Mouse (Mus musculus) forebrain, embryonic 12.5 days (tissue): ENCODE measurements at regions not wholly inside any gene's neighbourhood (a gene's known extent, or its start where the extent isn't known, plus 50 kb on each side); places are given as distances from the start of the nearest gene placed in this dataset.
"Not testable (repeated sequence)": the region's sequence is repeated elsewhere in the genome, so short reads cannot be mapped to it uniquely, and the experiment has no call there.

Experiments used
- ATAC-seq: fragments of 200-750 bp; cut with Nextera tagmentation; 2 replicates; pipeline ENCODE4 v1.8.0; 2017; ENCODE audit warnings: moderate TSS enrichment; ENCODE audit not compliant: low FRiP score
- H3K27ac ChIP-seq: fragments of 300-500 bp; sonication (generic); 2 replicates; pipeline ENCODE4 v1.5.1; 2016; ENCODE audit warnings: mild to moderate bottlenecking
- H3K27me3 ChIP-seq: fragments of 300-500 bp; sonication (generic); 2 replicates; pipeline ENCODE4 v1.6.1; 2016; ENCODE audit warnings: mild to moderate bottlenecking
- H3K36me3 ChIP-seq: fragments of 300-500 bp; sonication (generic); replicated peaks from 2 replicates; pipeline ENCODE4 v1.6.1; 2016; ENCODE audit warnings: mild to moderate bottlenecking
- H3K4me1 ChIP-seq: fragments of 300-500 bp; sonication (generic); 2 replicates; pipeline ENCODE4 v1.6.1; 2016
- H3K4me2 ChIP-seq: fragments of 300-500 bp; sonication (generic); 2 replicates; pipeline ENCODE4 v1.6.1; 2016; ENCODE audit warnings: mild to moderate bottlenecking, moderate library complexity
- H3K4me3 ChIP-seq: fragments of 300-500 bp; sonication (generic); replicated peaks from 2 replicates; pipeline ENCODE4 v1.5.1; 2016; ENCODE audit warnings: mild to moderate bottlenecking
- H3K9ac ChIP-seq: fragments of 300-500 bp; sonication (generic); 2 replicates; pipeline ENCODE4 v1.6.1; 2016; ENCODE audit warnings: mild to moderate bottlenecking
- H3K9me3 ChIP-seq: fragments of 300-500 bp; sonication (generic); 2 replicates; pipeline ENCODE4 v1.6.1; 2016
- WGBS: fragments of 180-500 bp; shearing (Covaris S2); methylation state at CpG from one replicate; pipeline ENCODE4 v1.1.7; 2016; 5-methylcytosine and 5-hydroxymethylcytosine counted together

DNA sequence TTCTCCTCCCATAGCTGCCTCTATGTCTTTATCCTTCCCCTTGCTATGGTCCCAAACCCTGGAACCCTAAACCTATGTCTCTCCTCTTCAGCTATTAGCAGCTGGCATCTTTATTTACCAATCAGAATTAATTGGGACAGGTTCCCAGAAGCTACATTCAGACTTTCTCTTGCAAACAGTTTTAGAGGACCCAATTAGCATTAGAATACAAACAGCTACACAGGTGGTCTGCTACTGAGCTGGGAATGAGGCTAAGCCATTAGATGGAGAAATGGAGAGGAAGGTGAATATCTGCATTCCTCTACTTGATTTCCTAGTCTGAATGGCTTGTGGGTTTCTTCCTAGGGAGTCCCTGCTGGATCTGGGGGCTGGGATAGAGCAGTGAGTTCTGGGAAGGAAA, 611.9 kb downstream of the A830018L16Rik start:
- ATAC-seq = peak; percentile 83; the same call in 1 of the 2 replicates
- Histone ChIP-seq H3K4me3 (no peak overlapping the region), H3K36me3 (no peaks in the 10 kb centered on the region), H3K9ac (no peak overlapping the region), H3K4me2 (no peak overlapping the region), H3K27ac (no peak overlapping the region), H3K4me1 (peaks cover 5% of the 10 kb centered on the region; the same call in 1 of the 2 replicates), H3K9me3 (no peaks in the 10 kb centered on the region), H3K27me3 (no peaks in the 10 kb centered on the region)

GRCm38 (mm10) chr1:12027442-12027841, 613.5 kb downstream of the A830018L16Rik start:
- Histone ChIP-seq H3K9me3 (no peaks in the 10 kb centered on the region), H3K27me3 (no peaks in the 10 kb centered on the region), H3K27ac (no peak overlapping the region), H3K4me1 (peaks cover 5% of the 10 kb centered on the region; the same call in 1 of the 2 replicates), H3K4me3 (no peak overlapping the region), H3K36me3 (no peaks in the 10 kb centered on the region), H3K9ac (no peak overlapping the region), H3K4me2 (no peak overlapping the region)
- no peak for ATAC-seq
- 87% methylated on average over 2 of the region's 2 CpGs for WGBS

GRCm38 (mm10) chr1:12028074-12028473, 614.2 kb downstream of the A830018L16Rik start:
- no peak for ATAC-seq
- Histone ChIP-seq H3K4me1 (peaks cover 5% of the 10 kb centered on the region; the same call in 1 of the 2 replicates), H3K36me3 (no peaks in the 10 kb centered on the region), H3K4me3 (no peak overlapping the region), H3K27ac (no peak overlapping the region), H3K9ac (no peak overlapping the region), H3K27me3 (no peaks in the 10 kb centered on the region), H3K4me2 (no peak overlapping the region), H3K9me3 (no peaks in the 10 kb centered on the region)
- 84% methylated on average over 4 of the region's 4 CpGs for WGBS

GRCm38 (mm10) chr1:12051931-12052482, 638.1 kb downstream of the A830018L16Rik start:
- Histone ChIP-seq H3K4me1 (peaks cover 7% of the 10 kb centered on the region), H3K4me2 (no peak overlapping the region), H3K36me3 (no peaks in the 10 kb centered on the region), H3K9me3 (no peaks in the 10 kb centered on the region), H3K4me3 (no peak overlapping the region), H3K27me3 (peaks cover 10% of the 10 kb centered on the region), H3K9ac (no peak overlapping the region), H3K27ac (no peak overlapping the region)
- 89% methylated on average over 8 of the region's 8 CpGs for WGBS
- no peak for ATAC-seq

DNA sequence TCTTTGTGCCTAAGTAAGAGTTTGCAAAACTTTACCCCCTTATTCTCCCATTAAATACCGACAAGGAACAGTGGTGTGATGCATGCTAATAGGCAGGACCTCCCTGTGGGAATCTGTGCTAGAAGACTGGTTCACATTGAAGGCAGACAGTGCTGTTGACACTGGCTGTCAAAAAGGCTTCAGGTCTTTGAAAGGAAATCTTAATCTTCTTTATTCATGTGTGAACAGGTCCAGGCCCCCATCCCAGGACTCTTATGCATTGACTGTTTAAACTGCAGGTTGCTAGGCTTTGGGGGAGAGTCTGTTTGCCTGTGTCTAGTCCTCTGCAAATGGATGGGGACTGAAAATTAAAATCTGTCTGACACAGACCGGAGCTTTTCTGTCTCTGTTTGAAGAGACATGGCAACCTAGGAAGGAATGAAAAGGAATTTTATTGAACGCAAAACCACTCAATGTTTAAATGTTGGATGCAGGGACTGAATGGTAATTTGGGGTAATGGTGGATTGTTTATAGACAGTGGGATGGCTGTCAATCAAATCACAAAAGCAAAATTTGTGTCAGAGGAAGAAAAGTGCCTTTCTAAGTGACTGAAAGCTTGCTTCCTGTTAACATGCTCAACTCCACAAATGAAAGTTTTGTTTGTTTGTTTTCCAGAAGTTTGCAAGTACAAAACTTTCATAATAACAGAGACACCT, 642.1 kb downstream of the A830018L16Rik start:
- no peaks in the 10 kb centered on the region for H3K36me3 ChIP-seq
- no peaks in the 10 kb centered on the region for H3K9me3 ChIP-seq
- H3K4me3 ChIP-seq = no peak overlapping the region
- no peak overlapping the region for H3K9ac ChIP-seq
- 8% methylated on average over 3 of the region's 3 CpGs for WGBS
- no peak overlapping the region for H3K4me2 ChIP-seq
- 0 out of 2 replicates have a peak overlapping the region, but pooled peaks have one; percentile 25 for H3K27ac ChIP-seq
- H3K4me1 ChIP-seq = peaks cover 7% of the 10 kb centered on the region
- peaks cover 22% of the 10 kb centered on the region for H3K27me3 ChIP-seq
- ATAC-seq = peak; percentile 94

DNA sequence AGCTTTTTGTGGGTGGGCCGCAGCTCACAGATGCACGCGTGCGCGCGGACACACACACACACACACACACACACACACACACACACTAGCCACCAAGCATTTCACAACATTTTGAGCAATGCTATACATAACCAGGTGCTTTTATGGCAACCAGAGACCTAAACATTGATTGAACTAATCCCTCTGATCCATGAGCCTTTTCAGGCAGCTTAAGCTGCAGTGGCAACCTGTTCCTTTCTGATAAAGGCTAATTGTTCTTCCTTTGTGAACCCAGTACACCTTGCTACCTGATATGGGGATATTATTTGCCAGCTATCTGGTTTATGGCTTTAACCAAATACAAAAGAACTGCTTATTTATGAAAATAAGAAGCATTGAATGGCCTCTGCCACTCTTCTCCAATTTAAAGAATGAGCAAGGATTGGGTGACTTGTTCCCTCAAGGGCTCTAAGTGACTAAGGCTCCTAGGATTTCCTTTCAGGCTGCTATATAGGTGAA, 651.2 kb downstream of the A830018L16Rik start:
- H3K9ac ChIP-seq = no peak overlapping the region
- no peaks in the 10 kb centered on the region for H3K4me1 ChIP-seq
- H3K27ac ChIP-seq = no peak overlapping the region
- no peak for ATAC-seq
- H3K27me3 ChIP-seq = 0 out of 2 replicates have a peak, but pooled peaks cover under 1% of the 10 kb centered on the region
- no peak overlapping the region for H3K4me2 ChIP-seq
- WGBS = 95% methylated on average over 6 of the region's 6 CpGs
- H3K4me3 ChIP-seq = no peak overlapping the region
- no peaks in the 10 kb centered on the region for H3K36me3 ChIP-seq
- H3K9me3 ChIP-seq = no peaks in the 10 kb centered on the region

GRCm38 (mm10) chr1:12092564-12093504, 678.9 kb downstream of the A830018L16Rik start:
- no peak overlapping the region for H3K9ac ChIP-seq
- WGBS = 72% methylated on average over 1 of the region's 1 CpGs
- H3K4me1 ChIP-seq = no peaks in the 10 kb centered on the region
- no peak for ATAC-seq
- H3K4me3 ChIP-seq = no peak overlapping the region
- H3K27me3 ChIP-seq = no peaks in the 10 kb centered on the region
- no peaks in the 10 kb centered on the region for H3K9me3 ChIP-seq
- no peak overlapping the region for H3K27ac ChIP-seq
- no peaks in the 10 kb centered on the region for H3K36me3 ChIP-seq
- H3K4me2 ChIP-seq = no peak overlapping the region

DNA sequence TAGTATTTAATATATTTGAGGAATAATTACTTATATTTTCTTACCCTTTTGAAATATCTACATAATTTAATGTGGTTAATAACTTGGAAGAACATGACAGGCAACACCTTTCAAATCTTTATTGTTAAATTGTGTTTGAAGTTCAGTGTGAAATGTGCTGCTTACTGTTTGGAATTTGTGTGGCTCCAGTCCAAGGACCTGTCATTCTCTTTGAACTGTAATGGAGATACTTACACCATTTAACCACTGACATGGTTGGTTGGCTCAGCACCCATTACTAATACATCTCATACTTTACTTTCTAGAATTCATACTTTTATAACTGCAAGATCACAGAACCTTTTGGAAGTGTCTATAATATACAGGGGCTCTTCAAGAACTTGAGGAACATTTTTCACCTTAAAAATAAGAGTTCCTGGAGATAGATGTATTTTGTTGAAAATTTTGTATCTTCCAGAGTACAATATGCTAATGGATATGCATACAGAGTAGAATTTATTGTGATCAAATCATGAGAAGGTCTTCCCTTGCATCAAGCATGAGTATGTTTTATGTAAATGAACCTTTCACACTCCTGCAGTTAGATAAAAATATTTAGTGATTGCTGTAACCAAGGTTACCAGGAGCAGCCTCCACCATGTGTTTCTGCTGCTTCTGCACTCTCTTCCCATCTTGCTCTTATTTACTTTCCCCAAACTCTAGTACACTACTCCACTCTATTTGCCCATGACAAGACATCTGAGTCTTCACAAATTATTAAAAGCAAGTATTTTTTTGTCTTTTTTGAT, 701.3 kb downstream of the A830018L16Rik start:
- no peaks in the 10 kb centered on the region for H3K36me3 ChIP-seq
- H3K27ac ChIP-seq = no peak overlapping the region
- H3K4me2 ChIP-seq = no peak overlapping the region
- no peak overlapping the region for H3K4me3 ChIP-seq
- H3K4me1 ChIP-seq = no peaks in the 10 kb centered on the region
- no peaks in the 10 kb centered on the region for H3K9me3 ChIP-seq
- H3K9ac ChIP-seq = no peak overlapping the region
- no peak for ATAC-seq
- H3K27me3 ChIP-seq = no peaks in the 10 kb centered on the region

DNA sequence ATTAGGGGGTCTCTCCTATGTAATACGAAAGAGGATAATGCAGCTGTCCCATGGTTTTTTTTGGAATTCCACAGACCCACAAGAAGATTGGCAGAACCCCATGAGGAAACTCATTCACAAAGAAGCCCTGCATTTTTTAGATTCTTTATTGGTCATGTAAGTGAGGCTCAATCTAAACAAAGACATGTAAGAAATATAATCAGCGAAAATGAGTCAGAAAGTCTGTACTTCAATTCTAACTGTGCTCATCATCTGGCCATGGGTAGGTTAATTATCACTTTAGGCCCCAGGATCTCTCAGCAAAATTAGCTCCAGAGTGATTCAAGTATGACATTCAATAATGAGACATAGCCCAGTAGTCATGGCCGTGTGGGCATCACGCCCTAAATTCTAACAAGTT, 703.2 kb downstream of the A830018L16Rik start:
- Histone ChIP-seq H3K4me1 (no peaks in the 10 kb centered on the region), H3K9ac (no peak overlapping the region), H3K27ac (no peak overlapping the region), H3K27me3 (no peaks in the 10 kb centered on the region), H3K4me3 (no peak overlapping the region), H3K9me3 (no peaks in the 10 kb centered on the region), H3K4me2 (no peak overlapping the region), H3K36me3 (no peaks in the 10 kb centered on the region)
- ATAC-seq = no peak
- WGBS = 84% methylated on average over 4 of the region's 4 CpGs

- H3K9ac ChIP-seq = no peak overlapping the region
- WGBS = 92% methylated on average over 7 of the region's 7 CpGs
- H3K4me2 ChIP-seq = no peak overlapping the region
- no peak overlapping the region for H3K27ac ChIP-seq
- H3K27me3 ChIP-seq = no peaks in the 10 kb centered on the region
- no peaks in the 10 kb centered on the region for H3K4me1 ChIP-seq
- H3K9me3 ChIP-seq = no peaks in the 10 kb centered on the region
- H3K36me3 ChIP-seq = no peaks in the 10 kb centered on the region
- ATAC-seq = no peak
- H3K4me3 ChIP-seq = no peak overlapping the region
These were observed 707.0 kb downstream of the A830018L16Rik start for GRCm38 (mm10) chr1:12120926-12121325.

- not testable (repeated sequence) for H3K9ac ChIP-seq, ATAC-seq, H3K27me3 ChIP-seq, H3K4me1 ChIP-seq, H3K36me3 ChIP-seq, H3K4me3 ChIP-seq, H3K27ac ChIP-seq, H3K4me2 ChIP-seq, H3K9me3 ChIP-seq
- WGBS = 15% methylated on average over 2 of the region's 2 CpGs
These were observed 712.7 kb downstream of the A830018L16Rik start for GRCm38 (mm10) chr1:12126611-12127010.

DNA sequence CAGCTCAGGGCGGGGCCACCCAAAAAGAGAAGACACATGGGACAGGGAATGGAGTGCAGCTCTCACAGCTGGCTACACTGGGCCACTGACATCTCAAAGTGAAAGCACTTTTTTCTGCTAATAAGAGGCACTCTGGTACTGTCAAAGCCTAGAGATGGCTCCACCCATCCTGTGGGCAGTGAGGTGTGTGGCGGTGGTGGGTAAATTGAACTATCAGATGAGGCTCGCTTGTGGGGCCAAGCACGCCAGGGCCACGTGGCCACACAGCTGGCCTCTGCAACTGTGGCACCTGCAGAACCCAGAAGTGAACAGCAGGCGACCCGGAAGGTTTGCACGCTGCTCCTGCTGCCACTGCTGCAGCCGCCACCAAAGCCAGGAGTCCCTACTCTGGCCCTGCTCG, 756.6 kb downstream of the A830018L16Rik start:
- no peak overlapping the region for H3K4me2 ChIP-seq
- no peaks in the 10 kb centered on the region for H3K36me3 ChIP-seq
- no peaks in the 10 kb centered on the region for H3K27me3 ChIP-seq
- H3K9ac ChIP-seq = no peak overlapping the region
- no peak overlapping the region for H3K27ac ChIP-seq
- no peak for ATAC-seq
- no peak overlapping the region for H3K4me3 ChIP-seq
- WGBS = 96% methylated on average over 10 of the region's 10 CpGs
- H3K9me3 ChIP-seq = no peaks in the 10 kb centered on the region
- no peaks in the 10 kb centered on the region for H3K4me1 ChIP-seq
